Mouse (Mus musculus) lung, embryonic 16.5 days (tissue): Measurements from ENCODE around the gene Caskin1. TPM values are rescaled to one million over a fixed set of nuclear protein-coding genes. Genes with fewer than 3 reads are reported as not detected.

ENCODE experiments used
- ATAC-seq: fragments of 200-750 bp; cut with Nextera tagmentation; 2 replicates; pipeline ENCODE4 v1.8.0; 2017; ENCODE audit warnings: low read depth, mild to moderate bottlenecking, moderate library complexity
- H3K27ac ChIP-seq: fragments of 300-500 bp; sonication (generic); 2 replicates; pipeline ENCODE4 v1.5.1; 2014; ENCODE audit warnings: mild to moderate bottlenecking, control low read depth, low read length
- H3K27me3 ChIP-seq: fragments of 300-500 bp; sonication (generic); 2 replicates; pipeline ENCODE4 v1.6.1; 2014; ENCODE audit warnings: low read depth, low read length, mixed read lengths; ENCODE audit not compliant: control insufficient read depth, insufficient read depth
- H3K36me3 ChIP-seq: fragments of 300-500 bp; sonication (generic); 2 replicates; pipeline ENCODE4 v1.6.1; 2014; ENCODE audit warnings: low read length; ENCODE audit not compliant: control insufficient read depth, insufficient read depth
- H3K4me1 ChIP-seq: fragments of 300-500 bp; sonication (generic); replicated peaks from 2 replicates; pipeline ENCODE4 v1.6.1; 2014; ENCODE audit warnings: low read length, mixed read lengths; ENCODE audit not compliant: control insufficient read depth, insufficient read depth
- H3K4me2 ChIP-seq: fragments of 300-500 bp; sonication (generic); 2 replicates; pipeline ENCODE4 v1.6.1; 2014; ENCODE audit warnings: low read depth, low read length, control low read depth
- H3K4me3 ChIP-seq: fragments of 300-500 bp; sonication (generic); 2 replicates; pipeline ENCODE4 v1.5.1; 2014; ENCODE audit warnings: mild to moderate bottlenecking, low read length, control low read depth
- H3K9ac ChIP-seq: fragments of 300-500 bp; sonication (generic); 2 replicates; pipeline ENCODE4 v1.6.1; 2014; ENCODE audit warnings: low read length, control low read depth
- H3K9me3 ChIP-seq: fragments of 300-500 bp; sonication (generic); 2 replicates; pipeline ENCODE4 v1.6.1; 2016; ENCODE audit warnings: low read length; ENCODE audit not compliant: control insufficient read depth
- WGBS: fragments of 180-500 bp; shearing (Covaris S2); extraction: QIAGEN DNeasy Blood & Tissue Kit; methylation state at CpG from one replicate; pipeline ENCODE4 v1.1.7; 2014; 5-methylcytosine and 5-hydroxymethylcytosine counted together
- polyA plus RNA-seq: library from polyadenylated mRNA; unstranded; fragments of >200 nt; fragmentation: Nextera tagmentation; extraction: Ambion mirVana; gene quantifications from 2 replicates; pipeline ENCODE4 v1.2.1, GENCODE M21; 2015

Gene Caskin1
- polyA plus RNA-seq, 1 experiment from 2014 or later, result 0.59 TPM

GRCm38 (mm10) chr17:24527315-24527714 is 38.9 kb downstream of the Caskin1 start:
- Histone ChIP-seq H3K36me3 (peaks cover 10% of the 10 kb centered on the region), H3K27me3 (no peaks in the 10 kb centered on the region), H3K4me2 (peak overlapping the region; percentile 62), H3K4me3 (peak overlapping the region; percentile 65), H3K27ac (peak overlapping the region; percentile 68), H3K4me1 (peaks cover 33% of the 10 kb centered on the region), H3K9ac (peak overlapping the region; percentile 77), H3K9me3 (no peaks in the 10 kb centered on the region)
- no peak for ATAC-seq
- 0% methylated on average over 11 of the region's 19 CpGs for WGBS

GRCm38 (mm10) chr17:24527723-24528559 is 39.5 kb downstream of the Caskin1 start, which contains the start of gene Traf7:
Traf7 (minus strand) TSS chr17:24527938.
- no peaks in the 10 kb centered on the region for H3K27me3 ChIP-seq
- WGBS, result under 1% methylated on average over 40 of the region's 40 CpGs
- ATAC-seq, result peak; percentile 98
- H3K4me2 ChIP-seq, result peak within 1 kb of the TSS; percentile 90
- peaks cover 37% of the 10 kb centered on the region for H3K4me1 ChIP-seq
- no peaks in the 10 kb centered on the region for H3K9me3 ChIP-seq
- peaks cover 10% of the 10 kb centered on the region for H3K36me3 ChIP-seq
- peak within 1 kb of the TSS; percentile 85 for H3K9ac ChIP-seq
- peak within 1 kb of the TSS; percentile 79 for H3K4me3 ChIP-seq
- H3K27ac ChIP-seq, result peak within 1 kb of the TSS; percentile 87

- no peak for ATAC-seq
- peaks cover 10% of the 10 kb centered on the region for H3K36me3 ChIP-seq
- under 1% methylated on average over 8 of the region's 8 CpGs for WGBS
- H3K27ac ChIP-seq, result peak overlapping the region; percentile 87
- H3K4me2 ChIP-seq, result peak overlapping the region; percentile 90
- H3K27me3 ChIP-seq, result no peaks in the 10 kb centered on the region
- H3K9ac ChIP-seq, result peak overlapping the region; percentile 85
- peaks cover 43% of the 10 kb centered on the region for H3K4me1 ChIP-seq
- H3K4me3 ChIP-seq, result peak overlapping the region; percentile 79
- no peaks in the 10 kb centered on the region for H3K9me3 ChIP-seq
Observed at GRCm38 (mm10) chr17:24528560-24528918, 40.1 kb downstream of the Caskin1 start.

DNA sequence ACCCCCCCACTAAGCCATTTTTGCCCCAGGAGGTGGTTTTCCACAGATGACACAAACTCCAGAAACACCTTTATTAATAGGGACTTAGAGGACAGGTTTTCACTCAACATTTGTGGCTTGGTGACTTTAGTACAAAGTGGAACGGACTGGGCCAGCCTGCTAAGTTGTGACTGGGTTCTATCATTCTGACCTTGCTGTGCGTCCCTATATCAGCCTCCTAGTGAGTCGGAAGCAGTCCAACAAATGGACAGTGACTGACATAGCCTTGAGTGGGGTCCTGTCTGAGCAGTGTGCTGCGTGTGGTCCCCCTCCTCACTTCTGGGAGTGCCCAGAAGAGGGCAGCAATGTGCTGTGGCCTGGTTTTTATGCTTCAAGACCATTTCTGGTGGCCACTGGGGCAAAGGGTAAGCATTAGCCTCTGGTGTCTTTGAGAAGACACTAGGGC is 40.6 kb downstream of the Caskin1 start:
- Histone ChIP-seq H3K4me2 (peak overlapping the region; percentile 90), H3K9ac (peak overlapping the region; percentile 85), H3K4me1 (peaks cover 43% of the 10 kb centered on the region), H3K9me3 (no peaks in the 10 kb centered on the region), H3K4me3 (peak overlapping the region; percentile 79), H3K27me3 (no peaks in the 10 kb centered on the region), H3K36me3 (peaks cover 10% of the 10 kb centered on the region), H3K27ac (peak overlapping the region; percentile 87)
- no peak for ATAC-seq
- WGBS, result 2% methylated on average over 4 of the region's 4 CpGs

- peak overlapping the region; percentile 79 for H3K4me3 ChIP-seq
- no peak for ATAC-seq
- H3K9me3 ChIP-seq, result no peaks in the 10 kb centered on the region
- peak overlapping the region; percentile 90 for H3K4me2 ChIP-seq
- H3K36me3 ChIP-seq, result peaks cover 10% of the 10 kb centered on the region
- H3K4me1 ChIP-seq, result peaks cover 43% of the 10 kb centered on the region
- peak overlapping the region; percentile 62 for H3K27ac ChIP-seq
- H3K27me3 ChIP-seq, result no peaks in the 10 kb centered on the region
- H3K9ac ChIP-seq, result peak overlapping the region; percentile 85
- WGBS, result 24% methylated on average over 5 of the region's 5 CpGs
Observed at GRCm38 (mm10) chr17:24529883-24530282, 41.5 kb downstream of the Caskin1 start.

- Histone ChIP-seq H3K9me3 (no peaks in the 10 kb centered on the region), H3K4me3 (peak overlapping the region; percentile 79), H3K27ac (no peak overlapping the region), H3K27me3 (no peaks in the 10 kb centered on the region), H3K9ac (peak overlapping the region; percentile 85), H3K4me1 (peaks cover 38% of the 10 kb centered on the region), H3K4me2 (peak overlapping the region; percentile 90; the same call in 1 of the 2 replicates), H3K36me3 (peaks cover 10% of the 10 kb centered on the region)
- 27% methylated on average over 8 of the region's 8 CpGs for WGBS
- ATAC-seq, result no peak
Observed at GRCm38 (mm10) chr17:24530361-24531050, 42.1 kb downstream of the Caskin1 start.

- Histone ChIP-seq H3K9me3 (no peaks in the 10 kb centered on the region), H3K36me3 (peaks cover 10% of the 10 kb centered on the region), H3K4me2 (no peak overlapping the region), H3K4me1 (peaks cover 37% of the 10 kb centered on the region), H3K9ac (no peak overlapping the region), H3K27me3 (no peaks in the 10 kb centered on the region), H3K27ac (no peak overlapping the region), H3K4me3 (no peak overlapping the region)
- WGBS, result 61% methylated on average over 3 of the region's 3 CpGs
- ATAC-seq, result no peak
Observed at GRCm38 (mm10) chr17:24531064-24531463, 42.7 kb downstream of the Caskin1 start.

- H3K4me1 ChIP-seq, result peaks cover 27% of the 10 kb centered on the region
- ATAC-seq, result no peak
- H3K4me3 ChIP-seq, result no peak overlapping the region
- H3K4me2 ChIP-seq, result no peak overlapping the region
- peaks cover 10% of the 10 kb centered on the region for H3K36me3 ChIP-seq
- H3K9me3 ChIP-seq, result no peaks in the 10 kb centered on the region
- H3K9ac ChIP-seq, result no peak overlapping the region
- no peaks in the 10 kb centered on the region for H3K27me3 ChIP-seq
- 66% methylated on average over 7 of the region's 7 CpGs for WGBS
- no peak overlapping the region for H3K27ac ChIP-seq
Observed at GRCm38 (mm10) chr17:24532045-24532444, 43.6 kb downstream of the Caskin1 start.
